Mouse (Mus musculus) urinary bladder, postnatal 10 days (tissue): ENCODE measurements around the gene Olfr615.
"Not testable (repeated sequence)": the region's sequence is repeated elsewhere in the genome, so short reads cannot be mapped to it uniquely, and the experiment has no call there.

Experiments used
- DNase-seq: peaks from one replicate; pipeline ENCODE4 v3.0.0; 2022; ENCODE audit warnings: low spot score

Olfr615 gene

GRCm38 (mm10) chr7:103555779-103556178 lies at the start of gene Olfr615:
Olfr615 (plus strand) TSS chr7:103556079.
- DNase-seq, result no peak

- no peak for DNase-seq
Measured at GRCm38 (mm10) chr7:103512022-103512421, 43.9 kb upstream of the Olfr615 start, which contains the start of gene Olfr610. Olfr610 (minus strand) TSS chr7:103512122.

- not testable (repeated sequence) for DNase-seq
Measured at GRCm38 (mm10) chr7:103520746-103521145, 35.1 kb upstream of the Olfr615 start, which contains the start of gene Olfr611. Olfr611 (minus strand) TSS chr7:103520846.

- not testable (repeated sequence) for DNase-seq
Measured at GRCm38 (mm10) chr7:103542617-103543016, 13.3 kb upstream of the Olfr615 start, which contains the start of gene Olfr612. Olfr612 (minus strand) TSS chr7:103542717.

GRCm38 (mm10) chr7:103547774-103548173 lies 8.1 kb upstream of the Olfr615 start, which contains the start of gene Olfr613:
Olfr613 (plus strand) TSS chr7:103548074.
- no peak for DNase-seq

GRCm38 (mm10) chr7:103569043-103569442 lies 13.2 kb downstream of the Olfr615 start, which contains the start of gene Olfr616:
Olfr616 (minus strand) TSS chr7:103569143.
- no peak for DNase-seq

GRCm38 (mm10) chr7:103572761-103573160 lies 16.9 kb downstream of the Olfr615 start, which contains the start of gene Olfr617:
Olfr617 (plus strand) TSS chr7:103573061.
- DNase-seq, result no peak

- no peak for DNase-seq
Measured at GRCm38 (mm10) chr7:103589803-103590202, 33.9 kb downstream of the Olfr615 start, which contains the start of gene Olfr618. Olfr618 (plus strand) TSS chr7:103590103.

- DNase-seq, result no peak
Measured at GRCm38 (mm10) chr7:103600275-103600674, 44.4 kb downstream of the Olfr615 start, which contains the start of gene Olfr619. Olfr619 (plus strand) TSS chr7:103600575.

GRCm38 (mm10) chr7:103607425-103607824 lies 51.5 kb downstream of the Olfr615 start:
- no peak for DNase-seq

GRCm38 (mm10) chr7:103612434-103612833 lies 56.6 kb downstream of the Olfr615 start, which contains the start of gene Olfr620:
Olfr620 (minus strand) TSS chr7:103612534.
- no peak for DNase-seq
